Mouse (Mus musculus): ENCODE measurements at regions not wholly inside any gene's neighbourhood (a gene's known extent, or its start where the extent isn't known, plus 50 kb on each side); places are given as distances from the start of the nearest gene placed in this dataset.

DNA sequence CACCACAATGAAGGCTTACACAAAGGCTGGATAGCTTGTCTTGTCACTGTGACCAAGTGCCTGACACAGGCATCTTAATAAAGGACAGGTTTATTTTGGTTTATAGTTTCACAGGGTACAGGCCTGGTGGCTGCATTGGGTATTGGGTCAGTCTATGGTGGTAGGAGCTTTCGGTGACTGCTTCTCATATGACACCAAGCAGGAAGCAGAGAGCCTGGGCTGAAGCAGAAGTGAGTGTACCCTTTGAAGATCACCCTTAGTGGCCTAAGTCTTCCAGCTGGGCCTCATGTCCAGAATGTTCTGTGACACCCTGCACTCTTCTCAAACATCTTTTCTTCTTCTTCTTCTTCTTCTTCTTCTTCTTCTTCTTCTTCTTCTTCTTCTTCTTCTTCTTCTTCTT, 264.1 kb downstream of the 4933412E24Rik start:
- TF ChIP-seq CEBPB (IDR thresholded peaks at IDR 0.05; ENCODE audit: low read depth): no peak
- no peak for TF ChIP-seq CTCF (IDR thresholded peaks at IDR 0.05; ENCODE audit: control insufficient read depth, insufficient read depth, insufficient read length)

Data from C2C12 (cell line).